Mouse (Mus musculus): ENCODE data around the gene C130060K24Rik. TPM values are rescaled to one million over a fixed set of nuclear protein-coding genes. Genes with fewer than 3 reads are reported as not detected.

C130060K24Rik gene
- polyA plus RNA-seq, 1 experiment from 2014 or later = 0.43 TPM

- Histone ChIP-seq H3K27ac (replicated peaks) (no peak overlapping the region), H3K4me3 (no peak overlapping the region), H3K9ac (no peak overlapping the region), H3K9me3 (no peaks in the 10 kb centered on the region), H3K27me3 (replicated peaks) (no peaks in the 10 kb centered on the region), H3K4me1 (no peaks in the 10 kb centered on the region), H3K36me3 (no peaks in the 10 kb centered on the region), H3K4me2 (no peak overlapping the region)
- ATAC-seq (ENCODE audit: extremely low read depth, insufficient number of reproducible peaks, low FRiP score, low TSS enrichment) = no peak
- WGBS = 78% methylated on average over 1 of the region's 1 CpGs
These were observed 84.4 kb downstream of the C130060K24Rik start for GRCm38 (mm10) chr6:65465294-65465693.

- no peak overlapping the region for H3K4me3 ChIP-seq
- H3K4me1 ChIP-seq = no peaks in the 10 kb centered on the region; the same call in 1 of the 2 replicates
- H3K4me2 ChIP-seq = no peak overlapping the region
- H3K27ac ChIP-seq (replicated peaks) = no peak overlapping the region
- no peaks in the 10 kb centered on the region for H3K27me3 ChIP-seq (replicated peaks)
- no peak for ATAC-seq (ENCODE audit: extremely low read depth, insufficient number of reproducible peaks, low FRiP score, low TSS enrichment)
- H3K9me3 ChIP-seq = no peaks in the 10 kb centered on the region
- H3K36me3 ChIP-seq = no peaks in the 10 kb centered on the region
- H3K9ac ChIP-seq = no peak overlapping the region
- 83% methylated on average over 5 of the region's 5 CpGs for WGBS
These were observed 89.4 kb downstream of the C130060K24Rik start for GRCm38 (mm10) chr6:65470320-65470719.

GRCm38 (mm10) chr6:65472455-65472854 lies 91.5 kb downstream of the C130060K24Rik start:
- Histone ChIP-seq H3K4me2 (no peak overlapping the region), H3K27me3 (replicated peaks) (no peaks in the 10 kb centered on the region), H3K27ac (replicated peaks) (no peak overlapping the region), H3K9me3 (no peaks in the 10 kb centered on the region), H3K9ac (no peak overlapping the region), H3K36me3 (no peaks in the 10 kb centered on the region), H3K4me3 (no peak overlapping the region), H3K4me1 (no peaks in the 10 kb centered on the region; the same call in 1 of the 2 replicates)
- ATAC-seq (ENCODE audit: extremely low read depth, insufficient number of reproducible peaks, low FRiP score, low TSS enrichment) = no peak
- WGBS = 66% methylated on average over 7 of the region's 7 CpGs

GRCm38 (mm10) chr6:65498786-65499185 lies 117.9 kb downstream of the C130060K24Rik start:
- Histone ChIP-seq H3K9ac (no peak overlapping the region), H3K4me3 (no peak overlapping the region), H3K4me1 (no peaks in the 10 kb centered on the region), H3K36me3 (no peaks in the 10 kb centered on the region), H3K27me3 (replicated peaks) (no peaks in the 10 kb centered on the region), H3K4me2 (no peak overlapping the region), H3K27ac (replicated peaks) (no peak overlapping the region), H3K9me3 (no peaks in the 10 kb centered on the region)
- no peak for ATAC-seq (ENCODE audit: extremely low read depth, insufficient number of reproducible peaks, low FRiP score, low TSS enrichment)

Other genes starting within 250 kb of the C130060K24Rik start
- 1.7 and 2.8 TPM in 2 replicates for gene Hpgds, start 236.2 kb upstream of the C130060K24Rik start, polyA plus RNA-seq (2015; fragmentation: Nextera tagmentation; extraction: Ambion mirVana)
- 0.43 and 0.78 TPM in 2 replicates for gene Tnip3, start 144.2 kb downstream of the C130060K24Rik start, polyA plus RNA-seq (2015; fragmentation: Nextera tagmentation; extraction: Ambion mirVana)